Mouse (Mus musculus) thymus, adult 2 months (tissue): ENCODE results near the gene Olfr455.

Experiments used
- CTCF ChIP-seq: fragments of 200-500 bp; IDR thresholded peaks from 2 replicates; pipeline ENCODE4 v1.5.1; 2012; ENCODE audit warnings: mild to moderate bottlenecking, control low read depth, low read length, moderate library complexity, borderline replicate concordance; ENCODE audit not compliant: control insufficient read depth, poor library complexity, insufficient read depth; ENCODE audit errors: extremely low read depth
- POLR2A ChIP-seq: fragments of 200-500 bp; IDR thresholded peaks from 2 replicates; pipeline ENCODE4 v1.6.1; 2012; ENCODE audit warnings: mild to moderate bottlenecking, low read length, control low read depth, moderate library complexity; ENCODE audit not compliant: control insufficient read depth, poor library complexity, insufficient read depth; ENCODE audit errors: extremely low read depth

DNA sequence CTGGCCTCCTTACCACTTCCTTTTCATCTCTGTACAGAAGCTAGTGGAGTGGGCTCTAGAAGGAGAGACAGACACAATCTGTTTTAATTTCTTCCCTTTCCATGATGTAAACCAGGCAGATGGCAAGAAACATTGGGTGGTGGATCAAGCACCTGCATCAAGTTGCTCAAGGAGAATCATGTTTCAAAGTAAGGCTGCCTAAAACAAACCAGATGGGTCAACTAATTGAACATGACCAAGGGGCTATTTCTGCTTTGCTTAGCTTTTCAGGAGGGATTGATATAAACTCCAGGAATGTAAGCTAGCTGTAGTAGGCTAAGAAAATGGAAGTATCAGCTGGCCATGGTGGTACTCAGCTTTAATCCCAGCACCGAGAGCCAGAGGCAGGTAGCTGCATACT lies 6.7 kb downstream of the Olfr455 start:
- TF ChIP-seq CTCF (no peak), POLR2A (no peak)
